Mouse (Mus musculus) adrenal gland, postnatal 0 days (tissue): ENCODE data around the gene Rint1. TPM values are rescaled to one million over a fixed set of nuclear protein-coding genes. Genes with fewer than 3 reads are reported as not detected.

ENCODE experiments used
- polyA plus RNA-seq: library from polyadenylated mRNA; unstranded; fragments of >200 nt; fragmentation: Nextera tagmentation; extraction: Ambion mirVana; gene quantifications from 2 replicates; pipeline ENCODE4 v1.2.1, GENCODE M21; 2015

The Rint1 gene
- polyA plus RNA-seq, result 25.5 and 28.1 TPM in 2 replicates

GRCm38 (mm10) chr5:23787536-23788389, at the start of gene Rint1:
Rint1 (plus strand) TSS chr5:23787711.

GRCm38 (mm10) chr5:23782931-23783877, 4.3 kb upstream of the Rint1 start, which contains the start of gene Pus7:
Pus7 (minus strand) TSS chr5:23783711.

GRCm38 (mm10) chr5:23843674-23844530, 56.4 kb downstream of the Rint1 start, which contains the start of gene Tomm7:
Tomm7 (minus strand) TSS chr5:23844161.

Other genes with a start within 250 kb of the Rint1 start
- gene Srpk2, start 103.1 kb upstream of the Rint1 start, polyA plus RNA-seq, result 36.0 and 46.6 TPM in 2 replicates
- gene Pus7, start 4.0 kb upstream of the Rint1 start, polyA plus RNA-seq, result 9.1 and 12.1 TPM in 2 replicates
- 221 and 333 TPM in 2 replicates for gene Tomm7, start 56.5 kb downstream of the Rint1 start, polyA plus RNA-seq
- gene Fam126a, start 243.0 kb downstream of the Rint1 start, polyA plus RNA-seq, result 17.6 and 25.9 TPM in 2 replicates